Mouse (Mus musculus) MEL (cell line): ENCODE measurements around the gene Gm42791.

Source experiments
- CHD2 ChIP-seq: IDR thresholded peaks from 2 replicates; pipeline ENCODE4 v1.6.1; 2011; ENCODE audit warnings: low read length, improper control_type of control experiment
- CTCF ChIP-seq, 3 experiments: IDR thresholded peaks in 2 of 3; conservative IDR thresholded peaks in 1 of 3; 2 replicates each; pipeline ENCODE4 v1.5.1; 2011 to 2012; ENCODE audit warnings: low read length in 3 of 3, low read depth in 2 of 3, mild to moderate bottlenecking in 2 of 3, improper control_type of control experiment in 1 of 3, inconsistent platforms in 1 of 3, mixed read lengths in 1 of 3, moderate library complexity in 1 of 3; ENCODE audit not compliant: control insufficient read depth in 1 of 3, insufficient read depth in 1 of 3, poor library complexity in 1 of 3, severe bottlenecking in 1 of 3
- E2F4 ChIP-seq: IDR thresholded peaks from 2 replicates; pipeline ENCODE4 v1.6.1; 2011; ENCODE audit warnings: low read depth, low read length, improper control_type of control experiment, borderline replicate concordance
- EP300 ChIP-seq, 2 experiments: IDR thresholded peaks; 2 replicates each; pipeline ENCODE4 v1.6.1; 2011; ENCODE audit warnings: improper control_type of control experiment in 2 of 2, low read length in 2 of 2, low read depth in 1 of 2, mild to moderate bottlenecking in 1 of 2
- HCFC1 ChIP-seq: IDR thresholded peaks from 2 replicates; pipeline ENCODE4 v1.6.1; 2012; ENCODE audit warnings: low read depth, mild to moderate bottlenecking, inconsistent platforms, low read length, improper control_type of control experiment, moderate library complexity
- MAX ChIP-seq: IDR thresholded peaks from 2 replicates; pipeline ENCODE4 v1.6.1; 2011; ENCODE audit warnings: low read length, improper control_type of control experiment
- MYC ChIP-seq: IDR thresholded peaks from 2 replicates; pipeline ENCODE4 v1.6.1; 2011; ENCODE audit warnings: low read depth, mild to moderate bottlenecking, low read length, improper control_type of control experiment, moderate library complexity
- NELFE ChIP-seq: IDR thresholded peaks from 2 replicates; pipeline ENCODE4 v1.6.1; 2011; ENCODE audit warnings: low read depth, low read length, improper control_type of control experiment
- NRF1 ChIP-seq: IDR thresholded peaks from 2 replicates; pipeline ENCODE4 v1.6.1; 2014; ENCODE audit warnings: low read depth, mild to moderate bottlenecking, inconsistent platforms, low read length, improper control_type of control experiment, moderate library complexity; ENCODE audit not compliant: poor library complexity, insufficient read depth, severe bottlenecking
- POLR2A ChIP-seq, 2 experiments: IDR thresholded peaks; 2 replicates each; pipeline ENCODE4 v1.6.1; 2011 to 2012; ENCODE audit warnings: low read length in 2 of 2, mild to moderate bottlenecking in 2 of 2, control low read depth in 1 of 2, improper control_type of control experiment in 1 of 2, low read depth in 1 of 2, moderate library complexity in 1 of 2; ENCODE audit not compliant: control insufficient read depth in 1 of 2, insufficient read depth in 1 of 2, poor library complexity in 1 of 2
- POLR2AphosphoS2 ChIP-seq: IDR thresholded peaks from 2 replicates; pipeline ENCODE4 v1.6.1; 2011; ENCODE audit warnings: low read length, improper control_type of control experiment
- USF1 ChIP-seq: IDR thresholded peaks from 2 replicates; pipeline ENCODE4 v1.6.1; 2014; ENCODE audit warnings: low read depth, mild to moderate bottlenecking, inconsistent platforms, low read length, improper control_type of control experiment, moderate library complexity
- ZC3H11A ChIP-seq: IDR thresholded peaks from 2 replicates; pipeline ENCODE4 v1.6.1; 2012; ENCODE audit warnings: low read depth, mild to moderate bottlenecking, inconsistent platforms, low read length, improper control_type of control experiment
- ZNF384 ChIP-seq: IDR thresholded peaks from 2 replicates; pipeline ENCODE4 v1.6.1; 2012; ENCODE audit warnings: low read depth, mild to moderate bottlenecking, inconsistent platforms, low read length, improper control_type of control experiment

GRCm38 (mm10) chr5:148867766-148868165 lies 127.2 kb downstream of the Gm42791 start:
- TF ChIP-seq ZC3H11A = no peak
- TF ChIP-seq NRF1 = no peak
- no peak for TF ChIP-seq HCFC1
- TF ChIP-seq POLR2A (IDR thresholded peaks at IDR 0.05; ENCODE audit: control insufficient read depth in 1 of 2, insufficient read depth in 1 of 2, low read depth in 1 of 2, low read length in 2 of 2, poor library complexity in 1 of 2) = no peak
- TF ChIP-seq MAX = no peak
- TF ChIP-seq USF1 = no peak
- no peak for TF ChIP-seq MYC
- TF ChIP-seq ZNF384 = no peak
- no peak for TF ChIP-seq CHD2
- no peak for TF ChIP-seq EP300 (IDR thresholded peaks at IDR 0.05; ENCODE audit: low read depth in 1 of 2, low read length in 2 of 2)
- TF ChIP-seq POLR2AphosphoS2 = no peak
- TF ChIP-seq CTCF (IDR thresholded peaks at IDR 0.05 in 2 of 3, conservative IDR thresholded peaks at IDR 0.05 in 1 of 3; ENCODE audit: control insufficient read depth in 1 of 3, insufficient read depth in 1 of 3, low read depth in 2 of 3, low read length in 3 of 3, poor library complexity in 1 of 3, severe bottlenecking in 1 of 3) = no peak
- TF ChIP-seq NELFE = no peak
- no peak for TF ChIP-seq E2F4
